Mouse (Mus musculus) E14TG2a.4 (cell line): ENCODE data around the gene Cpne7.
"Not testable (repeated sequence)": the region's sequence is repeated elsewhere in the genome, so short reads cannot be mapped to it uniquely, and the experiment has no call there.

Experiments used
- H3K27me3 ChIP-seq: 2 replicates; pipeline ENCODE4 v1.6.1; 2014; ENCODE audit warnings: low read length, control low read depth; ENCODE audit not compliant: insufficient read depth
- H3K36me3 ChIP-seq: 2 replicates; pipeline ENCODE4 v1.6.1; 2014; ENCODE audit warnings: low read length, control low read depth; ENCODE audit not compliant: insufficient read depth
- H3K4me1 ChIP-seq: replicated peaks from 2 replicates; pipeline ENCODE4 v1.6.1; 2014; ENCODE audit warnings: low read depth, low read length, control low read depth
- H3K4me3 ChIP-seq: replicated peaks from 2 replicates; pipeline ENCODE4 v1.5.1; 2014; ENCODE audit warnings: mild to moderate bottlenecking, low read length
- H3K9me3 ChIP-seq: 2 replicates; pipeline ENCODE4 v1.6.1; 2014; ENCODE audit warnings: low read length, control low read depth
- CTCF ChIP-seq: conservative IDR thresholded peaks from 2 replicates; pipeline ENCODE4 v1.5.1; 2014; ENCODE audit warnings: low read length
- NANOG ChIP-seq: IDR thresholded peaks from 2 replicates; pipeline ENCODE4 v1.6.1; 2014; ENCODE audit warnings: borderline replicate concordance, low read length, mixed read lengths
- POU5F1 ChIP-seq: IDR thresholded peaks from 2 replicates; pipeline ENCODE4 v1.6.1; 2014; ENCODE audit warnings: low read length, borderline replicate concordance

Gene Cpne7

DNA sequence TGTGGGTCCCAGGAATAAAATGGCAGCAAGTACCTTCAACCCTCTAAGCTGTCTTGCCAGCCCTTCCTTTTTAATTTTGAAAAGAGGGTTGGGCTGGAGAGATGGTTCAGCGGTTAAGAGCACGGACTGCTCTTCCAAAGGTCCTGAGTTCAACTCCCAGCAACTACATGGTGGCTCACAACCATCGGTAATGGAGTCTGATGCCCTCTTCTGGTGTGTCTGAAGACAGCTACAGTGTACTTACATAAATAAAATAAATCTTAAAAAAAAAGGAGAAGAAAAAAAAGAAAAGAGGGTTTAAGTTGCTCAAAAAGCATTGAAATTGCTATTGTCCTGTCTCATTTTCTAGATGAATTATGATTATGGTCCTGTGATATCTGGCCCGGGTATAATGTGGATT lies 15.9 kb upstream of the Cpne7 start:
- Histone ChIP-seq H3K9me3 (no peaks in the 10 kb centered on the region), H3K4me1 (peaks cover 51% of the 10 kb centered on the region), H3K36me3 (peaks cover 41% of the 10 kb centered on the region), H3K4me3 (peak overlapping the region; percentile 95), H3K27me3 (no peaks in the 10 kb centered on the region)
- TF ChIP-seq POU5F1 (no peak), CTCF (no peak), NANOG (no peak)

DNA sequence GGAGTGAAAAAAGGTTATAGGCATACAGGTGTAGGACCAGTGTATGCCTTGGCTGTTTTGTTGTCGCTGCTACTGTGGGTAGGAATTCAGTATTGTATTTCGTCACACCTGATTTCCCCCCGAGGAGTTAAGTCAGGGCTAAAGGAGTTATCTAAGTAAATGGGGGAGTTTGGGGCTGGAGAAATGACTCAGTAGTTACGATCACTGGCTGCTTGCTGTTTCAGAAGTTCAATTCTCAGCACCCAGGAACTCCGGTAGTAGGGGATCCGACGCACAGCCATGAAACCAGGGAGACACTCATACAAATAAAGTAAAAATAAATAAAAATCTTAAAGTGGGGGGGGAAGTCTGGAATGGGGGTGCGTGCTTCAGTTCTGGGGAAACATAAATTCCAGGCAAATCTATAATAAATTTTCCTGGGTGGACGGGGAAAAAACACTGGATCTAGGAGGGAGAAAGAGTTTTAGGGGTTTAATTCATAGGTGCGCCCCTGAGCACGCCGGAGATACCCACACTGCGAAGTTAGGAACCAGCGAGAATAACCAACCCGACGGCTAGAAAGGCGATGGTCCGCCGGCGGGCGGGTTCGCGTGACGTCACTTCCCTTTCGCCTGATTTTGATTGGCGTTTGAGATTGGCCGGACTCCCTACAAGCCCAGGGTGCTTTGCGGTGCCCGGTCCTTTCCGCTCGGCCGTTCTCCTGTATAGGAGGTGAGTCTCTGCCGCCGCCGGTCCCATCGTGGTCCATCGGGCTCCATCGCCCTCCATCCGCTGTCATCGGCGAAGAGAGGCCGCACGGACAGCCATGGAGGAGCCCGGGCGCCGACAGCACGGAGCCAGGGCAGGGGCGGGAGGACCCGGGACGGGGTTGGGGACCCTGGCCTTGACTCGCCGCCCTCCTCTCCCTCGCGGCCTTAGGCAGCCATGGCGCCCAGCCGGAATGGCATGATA lies 15.2 kb upstream of the Cpne7 start, which contains the start of gene Rpl13:
Gene Rpl13, plus strand, starts transcription at position 616 of the 951 bp plus-strand sequence.
- no peak for TF ChIP-seq POU5F1
- no peak for TF ChIP-seq CTCF
- no peak for TF ChIP-seq NANOG

DNA sequence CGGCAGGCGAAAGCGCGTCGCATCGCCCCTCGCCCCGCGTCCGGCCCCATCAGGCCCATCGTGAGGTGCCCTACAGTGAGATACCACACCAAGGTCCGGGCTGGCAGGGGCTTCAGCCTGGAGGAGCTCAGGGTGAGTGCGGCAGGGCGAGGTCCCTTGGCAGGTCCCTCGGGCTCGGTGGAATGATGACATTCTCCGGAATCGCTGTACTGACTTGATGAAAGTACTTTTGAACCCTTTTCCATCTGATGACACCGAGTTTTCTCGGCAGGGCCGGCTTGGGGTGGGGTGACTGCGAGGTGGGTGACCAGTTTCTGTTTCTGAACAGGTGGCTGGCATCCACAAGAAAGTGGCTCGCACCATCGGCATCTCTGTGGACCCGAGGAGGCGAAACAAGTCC lies 14.3 kb upstream of the Cpne7 start:
- not testable (repeated sequence) for H3K9me3 ChIP-seq, H3K27me3 ChIP-seq
- peaks cover 41% of the 10 kb centered on the region for H3K4me1 ChIP-seq
- H3K4me3 ChIP-seq = peak overlapping the region; percentile 95
- peaks cover 29% of the 10 kb centered on the region for H3K36me3 ChIP-seq

More for the DNA sequence above, 15.2 kb upstream of the Cpne7 start, which contains the start of gene Rpl13:
- Histone ChIP-seq H3K36me3 (peaks cover 37% of the 10 kb centered on the region), H3K4me1 (peaks cover 50% of the 10 kb centered on the region), H3K4me3 (peak within 1 kb of the TSS; percentile 95), H3K27me3 (no peaks in the 10 kb centered on the region), H3K9me3 (no peaks in the 10 kb centered on the region)

DNA sequence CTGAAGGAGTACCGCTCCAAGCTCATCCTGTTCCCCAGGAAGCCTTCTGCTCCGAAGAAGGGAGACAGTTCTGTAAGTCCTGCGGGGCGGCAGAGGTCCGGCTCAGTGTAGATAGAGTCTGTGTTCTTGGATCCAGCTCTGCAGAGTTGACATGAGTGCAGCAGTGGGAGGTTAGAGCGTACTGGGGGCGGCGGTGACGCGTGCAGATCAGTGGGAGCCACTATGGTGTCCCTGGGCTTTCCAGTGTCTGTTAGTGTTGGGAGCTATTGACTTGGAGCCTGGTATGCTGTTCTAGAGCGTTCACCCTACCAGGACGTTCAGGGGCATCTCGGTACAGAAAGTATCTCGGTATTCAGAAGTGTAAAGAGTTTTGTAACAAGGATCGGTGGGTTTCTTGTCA lies 13.9 kb upstream of the Cpne7 start:
- Histone ChIP-seq H3K27me3 (no peaks in the 10 kb centered on the region), H3K36me3 (peaks cover 29% of the 10 kb centered on the region), H3K4me1 (peaks cover 38% of the 10 kb centered on the region), H3K9me3 (no peaks in the 10 kb centered on the region), H3K4me3 (peak overlapping the region; percentile 95)
- TF ChIP-seq CTCF = no peak
- TF ChIP-seq POU5F1 = no peak
- no peak for TF ChIP-seq NANOG

DNA sequence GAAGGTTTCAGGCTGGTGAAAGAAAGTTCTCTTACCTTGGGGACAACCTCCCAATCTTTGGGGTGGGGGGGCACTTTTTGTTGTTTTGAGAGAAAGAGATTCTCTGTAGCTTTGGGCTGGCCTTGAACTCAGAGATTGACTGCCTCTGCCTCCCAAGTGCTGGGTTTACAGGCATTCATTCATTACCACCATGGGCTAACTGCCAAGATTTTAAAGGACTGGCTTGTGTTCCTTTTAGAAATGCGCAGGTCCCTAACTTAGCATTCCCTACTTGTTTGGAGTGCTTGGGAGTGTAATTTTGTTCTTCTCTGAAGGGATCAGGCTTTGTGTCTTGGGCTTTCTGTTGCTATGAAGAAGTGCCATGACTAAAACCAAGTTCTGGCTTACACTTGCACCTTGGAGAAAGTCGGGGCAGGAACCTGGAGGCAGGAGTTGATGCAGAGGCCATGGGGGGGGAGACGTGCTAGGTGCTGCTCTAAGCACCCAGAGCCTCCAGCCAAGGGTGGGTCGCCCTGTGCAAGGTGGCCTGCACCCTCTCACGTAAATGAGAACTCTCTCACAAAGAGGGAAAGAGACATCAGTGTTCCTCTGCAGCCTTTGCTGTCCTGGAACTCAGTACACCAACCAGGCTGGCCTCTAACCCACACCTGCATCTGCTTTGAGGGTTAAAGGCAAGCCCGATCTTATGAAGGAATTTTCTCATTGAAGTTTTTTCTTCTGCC lies 13.0 kb upstream of the Cpne7 start:
- peak overlapping the region; percentile 95 for H3K4me3 ChIP-seq
- H3K27me3 ChIP-seq = no peaks in the 10 kb centered on the region
- H3K36me3 ChIP-seq = peaks cover 29% of the 10 kb centered on the region
- TF ChIP-seq POU5F1 (no peak), CTCF (no peak), NANOG (no peak)
- peaks cover 33% of the 10 kb centered on the region for H3K4me1 ChIP-seq
- H3K9me3 ChIP-seq = no peaks in the 10 kb centered on the region

DNA sequence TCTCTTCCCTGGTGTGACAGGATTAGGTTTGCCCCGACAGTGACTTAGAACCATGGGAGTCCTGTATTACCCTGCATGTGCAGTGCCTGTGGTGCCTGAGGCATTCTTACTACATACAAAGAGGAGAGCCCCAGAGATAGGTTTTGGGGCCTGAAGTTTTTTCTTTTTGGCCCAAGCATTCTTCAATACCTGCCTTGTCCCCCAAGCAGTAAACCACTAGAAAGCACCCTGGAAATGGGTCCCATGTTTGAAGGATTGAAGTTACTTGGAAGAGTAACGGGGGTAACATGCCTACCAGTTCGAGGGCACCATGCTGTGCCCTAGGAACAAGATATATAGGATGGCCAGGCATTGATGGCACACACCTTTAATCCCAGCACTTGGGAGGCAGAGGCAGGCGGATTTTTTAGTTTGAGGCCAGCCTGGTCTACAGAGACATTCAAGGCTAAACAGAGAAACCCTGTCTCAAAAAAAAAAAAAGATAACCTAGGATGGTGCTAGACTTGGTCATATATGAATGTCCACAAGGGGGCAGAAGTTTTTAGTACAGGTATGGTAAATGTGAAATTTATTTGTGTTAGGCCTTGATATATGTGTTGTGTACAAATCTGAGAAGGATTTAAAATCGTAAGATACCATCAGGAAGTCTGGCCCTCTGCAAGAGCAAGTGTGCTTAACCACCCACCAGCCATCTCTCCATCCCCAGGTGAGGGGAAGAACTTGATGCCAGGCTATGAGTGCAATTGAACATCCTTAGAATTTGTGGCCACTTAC lies 11.4 kb upstream of the Cpne7 start:
- Histone ChIP-seq H3K27me3 (no peaks in the 10 kb centered on the region), H3K4me1 (peaks cover 21% of the 10 kb centered on the region), H3K4me3 (no peak overlapping the region), H3K36me3 (peaks cover 29% of the 10 kb centered on the region), H3K9me3 (no peaks in the 10 kb centered on the region)
- TF ChIP-seq POU5F1 (no peak), NANOG (no peak), CTCF (peak; percentile 15; the same call in 1 of the 2 replicates)

DNA sequence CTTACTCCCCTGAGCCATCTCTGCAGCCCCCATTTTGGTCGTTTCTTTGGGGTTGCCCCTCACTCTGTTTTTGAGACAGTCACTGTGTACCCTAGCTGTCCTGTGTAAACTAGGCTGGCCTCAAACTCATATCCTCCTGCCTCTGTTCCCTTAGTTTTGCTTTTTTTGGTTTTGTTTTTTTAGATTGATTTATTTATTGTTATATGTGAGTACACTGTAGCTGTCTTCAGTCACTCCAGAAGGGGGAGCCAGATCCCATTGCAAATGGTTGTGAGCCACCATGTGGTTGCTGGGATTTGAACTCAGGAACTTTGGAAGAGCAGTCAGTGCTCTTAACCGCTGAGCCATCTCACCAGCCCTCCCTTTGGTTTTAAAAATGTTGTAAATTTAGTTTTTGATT lies 10.6 kb upstream of the Cpne7 start:
- TF ChIP-seq POU5F1 (no peak), CTCF (no peak; the same call in 1 of the 2 replicates), NANOG (no peak)

DNA sequence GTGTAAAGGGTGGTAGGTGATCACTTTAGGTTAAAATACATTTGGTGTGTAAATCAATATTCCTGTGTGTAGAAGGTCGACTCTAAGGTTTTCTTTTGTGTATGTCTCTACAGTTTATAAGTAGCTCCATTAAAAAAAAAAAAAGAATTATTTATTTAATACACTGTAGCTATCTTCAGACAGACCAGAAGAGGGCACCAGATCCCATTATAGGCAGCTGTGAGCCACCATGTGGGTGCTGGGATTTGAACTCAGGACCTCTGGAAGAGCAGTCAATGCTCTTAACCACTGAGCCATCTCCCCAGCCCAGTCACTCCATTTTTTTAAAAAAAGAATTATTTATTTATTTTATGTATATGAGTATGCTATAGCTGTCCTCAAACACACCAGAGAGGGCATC lies 9.2 kb upstream of the Cpne7 start:
- TF ChIP-seq NANOG = no peak
- no peak for TF ChIP-seq CTCF
- no peak for TF ChIP-seq POU5F1
- Histone ChIP-seq H3K9me3 (no peaks in the 10 kb centered on the region), H3K4me1 (peaks cover 13% of the 10 kb centered on the region), H3K36me3 (peaks cover 26% of the 10 kb centered on the region), H3K27me3 (peaks cover 3% of the 10 kb centered on the region), H3K4me3 (no peak overlapping the region)

More for the DNA sequence above, 10.6 kb upstream of the Cpne7 start:
- no peaks in the 10 kb centered on the region for H3K9me3 ChIP-seq
- no peaks in the 10 kb centered on the region for H3K27me3 ChIP-seq
- H3K4me3 ChIP-seq = no peak overlapping the region
- H3K4me1 ChIP-seq = peaks cover 15% of the 10 kb centered on the region
- H3K36me3 ChIP-seq = peaks cover 29% of the 10 kb centered on the region
